Mouse (Mus musculus): ENCODE results near the gene Gmnc. TPM values are rescaled to one million over a fixed set of nuclear protein-coding genes. Genes with fewer than 3 reads are reported as not detected.

Gmnc gene
- 0.05 and 0.09 TPM in 2 replicates for polyA plus RNA-seq (2012; rRNA removed)

DNA sequence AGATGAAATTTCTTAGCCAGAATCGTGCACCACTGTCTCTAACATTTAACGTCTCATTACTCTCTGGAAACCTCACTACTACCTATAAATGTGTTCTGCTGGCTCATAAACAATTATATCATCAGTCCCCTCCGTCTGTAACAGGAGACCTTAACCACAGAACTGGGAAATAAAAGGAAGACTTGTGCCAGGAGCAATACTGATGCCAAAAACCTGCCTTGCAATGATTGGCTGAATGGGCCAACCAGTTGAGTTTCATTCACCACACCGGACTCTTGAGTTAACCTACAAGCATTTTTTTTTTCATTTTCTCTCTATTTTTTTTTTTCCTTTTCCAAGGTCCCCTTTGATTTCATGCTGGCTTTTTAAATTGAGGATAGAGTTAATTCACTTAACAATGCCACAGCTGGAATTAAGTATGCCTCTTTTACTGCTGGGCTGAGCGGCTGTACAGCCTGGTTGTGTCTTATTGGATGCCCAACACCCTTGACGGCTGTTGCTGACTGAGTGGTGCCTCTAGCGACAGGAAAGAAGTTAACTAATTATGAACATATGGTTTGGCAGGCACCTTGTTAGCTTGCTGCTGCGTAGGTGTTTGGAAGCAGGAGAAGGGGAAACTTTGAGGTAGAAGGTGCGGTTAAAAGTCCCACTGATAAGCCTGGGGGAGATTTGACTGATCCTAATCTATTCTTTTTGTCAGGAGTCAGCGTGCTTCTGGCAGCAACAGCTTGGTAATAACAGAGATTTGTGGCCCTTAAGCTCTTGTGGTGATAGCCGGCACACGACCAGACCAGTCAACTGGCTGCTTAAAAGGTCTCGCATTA, at the start of gene Gmnc:
Gene Gmnc, minus strand, starts transcription at position 176 of the 824 bp plus-strand sequence.
- no peak within 1 kb of the TSS for H3K4me3 ChIP-seq (ENCODE audit: insufficient read depth, low read depth, low read length)
- 41% methylated on average over 13 of the region's 13 CpGs for WGBS
- no peaks in the 10 kb centered on the region for H3K36me3 ChIP-seq (ENCODE audit: control insufficient read depth, insufficient read depth, low read length)
- H3K27ac ChIP-seq (ENCODE audit: insufficient read depth, low read depth, low read length), result no peak within 1 kb of the TSS
- no peaks in the 10 kb centered on the region for H3K4me1 ChIP-seq (ENCODE audit: control insufficient read depth, insufficient read depth, low read length)
- no peak for DNase-seq
- TF ChIP-seq POLR2A (IDR thresholded peaks at IDR 0.05; ENCODE audit: low read depth, low read length) (no peak), CTCF (conservative IDR thresholded peaks at IDR 0.05; ENCODE audit: insufficient read depth, insufficient read length, low read depth, low read length) (no peak)
- no peaks in the 10 kb centered on the region for H3K27me3 ChIP-seq (replicated peaks; ENCODE audit: control insufficient read depth, insufficient read depth, low read length)

DNA sequence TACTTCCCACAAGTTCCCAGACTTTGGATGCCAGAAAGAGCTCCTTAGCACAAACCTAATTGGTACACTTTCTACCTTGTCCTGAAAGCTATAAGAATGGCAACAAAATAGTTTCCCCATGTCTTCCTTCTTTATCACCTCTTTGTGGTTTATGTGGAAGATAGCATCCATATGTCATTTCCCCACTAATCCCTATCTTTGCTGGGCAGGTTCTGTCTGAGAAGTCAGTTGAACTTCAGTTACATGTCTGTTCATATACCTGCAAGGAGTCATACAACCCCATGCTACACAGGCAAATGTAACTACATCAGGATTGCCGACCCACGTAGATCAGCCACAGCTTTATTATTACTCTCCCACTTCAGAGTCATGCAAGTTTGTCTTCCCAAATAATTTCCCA, 35.8 kb upstream of the Gmnc start:
- TF ChIP-seq CTCF (conservative IDR thresholded peaks at IDR 0.05; ENCODE audit: insufficient read depth, insufficient read length, low read depth, low read length) (no peak), POLR2A (IDR thresholded peaks at IDR 0.05; ENCODE audit: low read depth, low read length) (no peak)

DNA sequence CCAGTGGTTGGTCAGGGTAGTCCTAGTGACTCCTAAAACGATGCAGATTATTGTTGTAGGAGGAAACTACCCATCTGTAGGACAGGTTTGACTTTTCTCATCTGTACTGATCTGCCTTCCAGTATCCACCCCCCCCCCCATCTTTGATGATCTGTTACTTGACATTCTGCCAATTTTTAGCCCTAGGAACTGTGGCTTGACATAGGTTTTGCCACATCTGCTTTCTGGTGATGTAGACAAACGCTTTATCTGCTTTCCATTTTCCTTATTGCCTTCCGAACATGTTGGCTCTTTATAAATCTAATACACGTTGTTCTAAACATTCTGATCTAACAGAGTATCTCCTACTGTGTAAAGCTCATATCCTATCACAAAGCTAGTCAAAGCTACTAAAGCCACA, 34.8 kb upstream of the Gmnc start:
- DNase-seq, result no peak
- Histone ChIP-seq H3K27me3 (replicated peaks; ENCODE audit: control insufficient read depth, insufficient read depth, low read length) (no peaks in the 10 kb centered on the region), H3K27ac (ENCODE audit: insufficient read depth, low read depth, low read length) (no peak overlapping the region), H3K36me3 (ENCODE audit: control insufficient read depth, insufficient read depth, low read length) (no peaks in the 10 kb centered on the region), H3K4me3 (ENCODE audit: insufficient read depth, low read depth, low read length) (no peak overlapping the region), H3K4me1 (ENCODE audit: control insufficient read depth, insufficient read depth, low read length) (no peaks in the 10 kb centered on the region)
- 86% methylated on average over 4 of the region's 4 CpGs for WGBS
- TF ChIP-seq POLR2A (IDR thresholded peaks at IDR 0.05; ENCODE audit: low read depth, low read length), result no peak
- TF ChIP-seq CTCF (conservative IDR thresholded peaks at IDR 0.05; ENCODE audit: insufficient read depth, insufficient read length, low read depth, low read length), result no peak

More for the DNA sequence above, 35.8 kb upstream of the Gmnc start:
- H3K27ac ChIP-seq (ENCODE audit: insufficient read depth, low read depth, low read length), result no peak overlapping the region
- no peaks in the 10 kb centered on the region for H3K4me1 ChIP-seq (ENCODE audit: control insufficient read depth, insufficient read depth, low read length)
- no peaks in the 10 kb centered on the region for H3K36me3 ChIP-seq (ENCODE audit: control insufficient read depth, insufficient read depth, low read length)
- H3K27me3 ChIP-seq (replicated peaks; ENCODE audit: control insufficient read depth, insufficient read depth, low read length), result no peaks in the 10 kb centered on the region
- 91% methylated on average over 2 of the region's 2 CpGs for WGBS
- no peak overlapping the region for H3K4me3 ChIP-seq (ENCODE audit: insufficient read depth, low read depth, low read length)
- no peak for DNase-seq

DNA sequence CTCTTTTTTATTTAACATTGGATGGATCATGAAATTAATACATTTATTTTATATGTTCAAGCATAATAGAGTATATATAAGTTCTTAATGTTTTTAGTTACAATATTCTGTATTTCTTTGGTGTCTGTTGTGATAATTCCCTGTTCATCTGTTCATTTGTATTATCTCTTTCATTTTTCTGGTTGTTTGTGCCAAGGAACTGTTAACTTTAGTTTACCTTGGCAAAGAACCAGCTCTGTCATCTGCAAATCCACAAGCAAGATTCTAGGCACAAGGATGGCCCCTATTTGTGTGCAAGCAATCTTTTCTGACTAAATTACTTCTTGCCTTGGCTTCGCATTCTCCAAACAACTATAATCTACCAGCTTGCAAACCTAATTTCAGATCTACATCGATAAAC, 31.3 kb upstream of the Gmnc start:
- H3K36me3 ChIP-seq (ENCODE audit: control insufficient read depth, insufficient read depth, low read length), result no peaks in the 10 kb centered on the region
- DNase-seq, result no peak
- no peaks in the 10 kb centered on the region for H3K27me3 ChIP-seq (replicated peaks; ENCODE audit: control insufficient read depth, insufficient read depth, low read length)
- no peak overlapping the region for H3K4me3 ChIP-seq (ENCODE audit: insufficient read depth, low read depth, low read length)
- H3K27ac ChIP-seq (ENCODE audit: insufficient read depth, low read depth, low read length), result no peak overlapping the region
- no peaks in the 10 kb centered on the region for H3K4me1 ChIP-seq (ENCODE audit: control insufficient read depth, insufficient read depth, low read length)
- TF ChIP-seq POLR2A (IDR thresholded peaks at IDR 0.05; ENCODE audit: low read depth, low read length) (no peak), CTCF (conservative IDR thresholded peaks at IDR 0.05; ENCODE audit: insufficient read depth, insufficient read length, low read depth, low read length) (no peak)
- 86% methylated on average over 2 of the region's 2 CpGs for WGBS

DNA sequence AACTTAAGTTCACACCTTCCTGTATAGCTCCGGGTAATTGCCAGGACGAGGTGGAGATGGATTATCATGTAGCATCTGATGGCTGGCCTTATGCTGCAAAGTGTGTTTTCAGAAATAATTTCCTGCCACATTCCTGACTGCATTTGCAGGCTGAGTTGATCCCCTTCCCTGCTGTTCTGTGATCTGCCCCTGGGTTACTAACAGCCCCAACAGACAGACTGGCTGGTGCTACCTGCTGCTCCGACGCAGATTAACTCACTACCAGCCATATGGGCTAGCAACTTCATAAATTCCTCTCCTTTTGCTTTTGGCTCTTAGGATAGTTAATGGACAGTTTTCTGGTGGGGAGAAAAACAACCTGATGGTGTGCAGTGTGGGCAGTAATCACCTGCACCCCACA, 25.9 kb upstream of the Gmnc start:
- DNase-seq, result no peak
- Histone ChIP-seq H3K36me3 (ENCODE audit: control insufficient read depth, insufficient read depth, low read length) (no peaks in the 10 kb centered on the region), H3K4me3 (ENCODE audit: insufficient read depth, low read depth, low read length) (no peak overlapping the region), H3K4me1 (ENCODE audit: control insufficient read depth, insufficient read depth, low read length) (no peaks in the 10 kb centered on the region), H3K27me3 (replicated peaks; ENCODE audit: control insufficient read depth, insufficient read depth, low read length) (no peaks in the 10 kb centered on the region), H3K27ac (ENCODE audit: insufficient read depth, low read depth, low read length) (no peak overlapping the region)
- 47% methylated on average over 4 of the region's 4 CpGs for WGBS
- no peak for TF ChIP-seq POLR2A (IDR thresholded peaks at IDR 0.05; ENCODE audit: low read depth, low read length)
- TF ChIP-seq CTCF (conservative IDR thresholded peaks at IDR 0.05; ENCODE audit: insufficient read depth, insufficient read length, low read depth, low read length), result no peak

DNA sequence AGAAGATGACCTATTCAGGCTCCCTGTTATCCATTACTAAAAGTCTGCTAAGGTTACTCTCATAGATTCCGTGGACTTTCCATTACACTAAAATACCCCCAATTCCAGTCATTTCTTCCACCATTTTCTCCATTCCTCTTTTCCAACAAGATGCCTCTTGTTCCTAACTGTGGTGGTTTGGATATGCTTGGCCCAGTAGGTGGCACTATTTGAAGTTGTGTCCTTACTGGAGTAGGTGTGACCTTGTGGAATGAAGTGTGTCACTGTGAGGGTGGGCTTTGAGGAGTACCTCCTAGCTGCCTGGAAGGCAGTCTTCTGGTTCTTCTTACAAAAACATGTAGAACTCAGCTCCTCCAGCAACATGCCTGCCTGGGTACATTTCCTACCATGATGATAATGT, 11.3 kb upstream of the Gmnc start:
- DNase-seq, result no peak
- WGBS, result 90% methylated on average over 1 of the region's 1 CpGs
- H3K27ac ChIP-seq (ENCODE audit: insufficient read depth, low read depth, low read length), result no peak overlapping the region
- no peak overlapping the region for H3K4me3 ChIP-seq (ENCODE audit: insufficient read depth, low read depth, low read length)
- no peaks in the 10 kb centered on the region for H3K4me1 ChIP-seq (ENCODE audit: control insufficient read depth, insufficient read depth, low read length)
- TF ChIP-seq POLR2A (IDR thresholded peaks at IDR 0.05; ENCODE audit: low read depth, low read length) (no peak), CTCF (conservative IDR thresholded peaks at IDR 0.05; ENCODE audit: insufficient read depth, insufficient read length, low read depth, low read length) (no peak)
- H3K36me3 ChIP-seq (ENCODE audit: control insufficient read depth, insufficient read depth, low read length), result no peaks in the 10 kb centered on the region
- no peaks in the 10 kb centered on the region for H3K27me3 ChIP-seq (replicated peaks; ENCODE audit: control insufficient read depth, insufficient read depth, low read length)

DNA sequence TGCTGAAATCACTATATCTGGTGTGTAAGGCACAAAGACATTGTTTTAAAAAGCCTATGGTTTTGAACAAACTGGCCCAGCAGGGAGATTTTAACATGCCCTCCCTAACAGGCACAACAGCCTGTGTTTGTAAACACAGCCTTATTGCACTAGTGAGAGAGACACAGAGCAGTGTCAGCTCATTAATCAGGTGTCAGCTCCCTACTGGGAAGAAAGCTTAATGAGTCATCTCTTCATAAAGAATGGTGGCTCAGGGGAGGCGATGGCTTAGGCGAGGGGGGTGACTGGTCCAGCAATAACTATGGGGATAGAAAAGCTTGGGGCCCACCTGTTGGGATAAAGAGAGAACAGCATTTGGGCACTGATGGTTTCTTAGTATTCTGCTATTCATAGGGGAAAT, 8.1 kb upstream of the Gmnc start:
- no peak overlapping the region for H3K27ac ChIP-seq (ENCODE audit: insufficient read depth, low read depth, low read length)
- H3K27me3 ChIP-seq (replicated peaks; ENCODE audit: control insufficient read depth, insufficient read depth, low read length), result no peaks in the 10 kb centered on the region
- no peaks in the 10 kb centered on the region for H3K4me1 ChIP-seq (ENCODE audit: control insufficient read depth, insufficient read depth, low read length)
- 10% methylated on average over 2 of the region's 2 CpGs for WGBS
- no peak overlapping the region for H3K4me3 ChIP-seq (ENCODE audit: insufficient read depth, low read depth, low read length)
- TF ChIP-seq POLR2A (IDR thresholded peaks at IDR 0.05; ENCODE audit: low read depth, low read length) (no peak), CTCF (conservative IDR thresholded peaks at IDR 0.05; ENCODE audit: insufficient read depth, insufficient read length, low read depth, low read length) (no peak)
- DNase-seq, result no peak
- H3K36me3 ChIP-seq (ENCODE audit: control insufficient read depth, insufficient read depth, low read length), result no peaks in the 10 kb centered on the region
